Mouse (Mus musculus) thymus, adult 2 months (tissue): ENCODE data around the gene Map4k4. TPM values are rescaled to one million over a fixed set of nuclear protein-coding genes. Genes with fewer than 3 reads are reported as not detected.
A peak's percentile ranks its signal among the peaks of the same experiment; 100 is the strongest.

Experiments used
- DNase-seq: peaks from one replicate; pipeline ENCODE4 v3.0.0; 2021
- H3K27ac ChIP-seq: fragments of 200-500 bp; 2 replicates; pipeline ENCODE4 v1.5.1; 2012; ENCODE audit warnings: low read length, control low read depth; ENCODE audit not compliant: control insufficient read depth, insufficient read depth
- H3K27me3 ChIP-seq: fragments of 200-500 bp; 2 replicates; pipeline ENCODE4 v1.6.1; 2012; ENCODE audit warnings: mild to moderate bottlenecking, low read length, moderate library complexity, mixed read lengths; ENCODE audit not compliant: control insufficient read depth, insufficient read depth
- H3K36me3 ChIP-seq: fragments of 200-500 bp; 2 replicates; pipeline ENCODE4 v1.6.1; 2012; ENCODE audit warnings: mild to moderate bottlenecking, low read length, moderate library complexity; ENCODE audit not compliant: control insufficient read depth, insufficient read depth
- H3K4me1 ChIP-seq: fragments of 200-500 bp; replicated peaks from 2 replicates; pipeline ENCODE4 v1.6.1; 2012; ENCODE audit warnings: low read length; ENCODE audit not compliant: control insufficient read depth, insufficient read depth
- H3K4me3 ChIP-seq: fragments of 200-500 bp; 2 replicates; pipeline ENCODE4 v1.5.1; 2012; ENCODE audit warnings: mild to moderate bottlenecking, low read length, control low read depth, moderate library complexity; ENCODE audit not compliant: control insufficient read depth, insufficient read depth
- CTCF ChIP-seq: fragments of 200-500 bp; IDR thresholded peaks from 2 replicates; pipeline ENCODE4 v1.5.1; 2012; ENCODE audit warnings: mild to moderate bottlenecking, control low read depth, low read length, moderate library complexity, borderline replicate concordance; ENCODE audit not compliant: control insufficient read depth, poor library complexity, insufficient read depth; ENCODE audit errors: extremely low read depth
- POLR2A ChIP-seq: fragments of 200-500 bp; IDR thresholded peaks from 2 replicates; pipeline ENCODE4 v1.6.1; 2012; ENCODE audit warnings: mild to moderate bottlenecking, low read length, control low read depth, moderate library complexity; ENCODE audit not compliant: control insufficient read depth, poor library complexity, insufficient read depth; ENCODE audit errors: extremely low read depth
- WGBS: fragments of 180-500 bp; shearing (Covaris S2); methylation state at CpG from one replicate; pipeline ENCODE4 v1.1.7; 2018; 5-methylcytosine and 5-hydroxymethylcytosine counted together
- polyA plus RNA-seq: library from polyadenylated mRNA; depleted of rRNA; stranded (reverse); fragments of >200 nt; gene quantifications from 2 replicates; pipeline ENCODE4 v1.2.3, GENCODE M21; 2012

Map4k4 gene
- polyA plus RNA-seq, 1 experiment: 167 TPM

GRCm38 (mm10) chr1:40000476-40000875 lies 99.8 kb downstream of the Map4k4 start:
- H3K36me3 ChIP-seq: peaks cover 70% of the 10 kb centered on the region
- H3K27me3 ChIP-seq: no peaks in the 10 kb centered on the region
- DNase-seq: no peak

GRCm38 (mm10) chr1:40000899-40001298 lies 100.2 kb downstream of the Map4k4 start:
- H3K27ac ChIP-seq: no peak overlapping the region
- no peaks in the 10 kb centered on the region for H3K4me1 ChIP-seq
- peak; percentile 18 for DNase-seq
- H3K27me3 ChIP-seq: no peaks in the 10 kb centered on the region
- no peak overlapping the region for H3K4me3 ChIP-seq
- TF ChIP-seq POLR2A (no peak), CTCF (no peak)
- 89% methylated on average over 5 of the region's 5 CpGs for WGBS
- H3K36me3 ChIP-seq: peaks cover 70% of the 10 kb centered on the region

More at GRCm38 (mm10) chr1:40000476-40000875, 99.8 kb downstream of the Map4k4 start:
- WGBS: 95% methylated on average over 16 of the region's 16 CpGs
- TF ChIP-seq CTCF (no peak), POLR2A (no peak)
- Histone ChIP-seq H3K27ac (no peak overlapping the region), H3K4me1 (no peaks in the 10 kb centered on the region), H3K4me3 (no peak overlapping the region)

DNA sequence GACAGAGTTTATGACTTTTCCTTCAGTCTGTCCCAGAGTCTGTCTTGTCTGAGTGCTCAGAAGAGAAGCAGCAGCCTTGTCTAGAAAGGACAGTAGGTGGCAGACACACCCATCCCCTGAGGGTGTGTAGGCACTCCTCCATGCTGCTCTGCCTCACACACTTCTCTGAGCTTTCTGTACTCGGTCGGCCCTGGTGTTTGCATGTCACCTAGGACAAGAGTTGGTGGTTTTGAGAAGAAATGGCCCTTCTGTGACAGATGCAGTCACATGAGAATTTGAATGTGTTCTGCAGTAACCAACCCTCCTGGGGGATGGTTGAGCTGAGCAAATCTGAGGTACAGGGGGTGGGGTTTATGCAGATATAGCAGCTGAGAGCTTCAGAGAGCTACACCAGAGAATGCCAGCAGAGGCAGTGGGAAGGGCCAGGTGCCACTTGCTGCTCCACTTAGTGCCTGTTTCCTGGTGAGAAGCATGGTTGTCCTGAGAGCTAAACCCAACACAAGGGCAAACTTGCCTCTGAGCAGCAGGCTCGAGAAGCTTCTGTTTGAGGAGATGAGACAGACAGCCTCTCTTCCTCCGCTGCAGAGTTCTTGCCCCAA lies 101.5 kb downstream of the Map4k4 start:
- no peak for DNase-seq
- 63% methylated on average over 4 of the region's 4 CpGs for WGBS
- TF ChIP-seq POLR2A (no peak), CTCF (no peak)
- Histone ChIP-seq H3K27me3 (no peaks in the 10 kb centered on the region), H3K36me3 (peaks cover 71% of the 10 kb centered on the region), H3K4me1 (peaks cover 2% of the 10 kb centered on the region; the same call in 1 of the 2 replicates), H3K27ac (no peak overlapping the region), H3K4me3 (no peak overlapping the region)

DNA sequence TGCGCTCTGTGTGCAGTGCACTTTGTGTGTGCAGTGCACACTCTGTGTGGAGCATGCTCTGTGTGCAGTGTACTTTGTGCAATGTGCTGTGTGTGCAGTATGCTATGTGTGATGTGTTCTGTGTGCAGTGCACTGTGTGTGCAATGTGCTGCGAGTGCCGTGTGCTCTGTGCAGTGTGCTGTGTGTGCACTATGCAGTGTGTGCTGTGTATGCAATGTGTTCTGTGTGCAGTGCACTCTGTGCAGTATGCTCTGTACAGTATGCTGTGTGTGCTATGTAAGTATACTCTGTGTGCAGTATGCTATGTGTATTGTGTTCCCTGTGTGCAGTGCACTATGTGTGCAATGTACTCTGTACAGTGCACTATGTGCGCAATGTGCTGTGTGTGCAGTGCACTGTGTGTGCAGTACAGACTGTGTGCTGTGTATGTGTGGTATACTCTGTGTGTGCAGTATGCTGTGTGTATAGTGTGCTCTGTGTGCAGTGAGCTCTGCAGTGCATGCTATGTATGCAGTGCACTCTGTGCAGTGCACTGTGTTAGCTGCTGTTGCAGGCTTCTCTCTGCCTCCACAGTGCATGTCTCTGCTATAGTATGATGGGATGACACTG lies 105.4 kb downstream of the Map4k4 start:
- Histone ChIP-seq H3K27me3 (no peaks in the 10 kb centered on the region), H3K4me3 (no peak overlapping the region), H3K36me3 (peaks cover 77% of the 10 kb centered on the region), H3K27ac (no peak overlapping the region), H3K4me1 (peaks cover 11% of the 10 kb centered on the region)
- no peak for TF ChIP-seq POLR2A
- no peak for TF ChIP-seq CTCF
- WGBS: 95% methylated on average over 4 of the region's 4 CpGs
- DNase-seq: no peak

GRCm38 (mm10) chr1:40007962-40008471 lies 107.3 kb downstream of the Map4k4 start:
- H3K4me3 ChIP-seq: no peak overlapping the region
- 51% methylated on average over 17 of the region's 17 CpGs for WGBS
- DNase-seq: no peak
- H3K27me3 ChIP-seq: no peaks in the 10 kb centered on the region
- no peak for TF ChIP-seq POLR2A
- H3K27ac ChIP-seq: no peak overlapping the region
- H3K4me1 ChIP-seq: peaks cover 11% of the 10 kb centered on the region
- peaks cover 89% of the 10 kb centered on the region for H3K36me3 ChIP-seq

DNA sequence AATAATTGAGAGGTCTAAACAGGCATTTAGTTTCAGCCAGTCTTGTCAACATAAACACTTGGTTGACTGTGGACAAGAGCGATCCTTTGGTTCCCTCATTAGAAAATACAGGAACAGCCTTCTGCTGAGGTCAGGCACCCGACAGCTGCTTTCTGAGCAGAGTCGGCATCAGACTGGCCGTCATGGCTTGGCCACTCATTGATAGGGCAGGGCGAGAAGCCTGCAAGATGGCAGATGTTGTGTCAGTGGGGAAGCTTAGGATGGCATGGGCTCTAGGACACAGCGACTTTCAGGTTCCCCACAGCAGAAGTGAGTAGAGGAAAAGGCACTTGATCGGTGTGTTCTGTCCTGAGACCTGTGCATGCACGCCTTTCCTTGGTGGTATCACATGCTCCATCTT lies 112.0 kb downstream of the Map4k4 start:
- Histone ChIP-seq H3K4me1 (peaks cover 5% of the 10 kb centered on the region), H3K4me3 (no peak overlapping the region), H3K27me3 (no peaks in the 10 kb centered on the region), H3K36me3 (peaks cover 94% of the 10 kb centered on the region), H3K27ac (no peak overlapping the region)
- 95% methylated on average over 8 of the region's 8 CpGs for WGBS
- TF ChIP-seq CTCF: no peak
- no peak for TF ChIP-seq POLR2A
- DNase-seq: no peak
